Mouse (Mus musculus): ENCODE data around the gene Gm6377. TPM values are rescaled to one million over a fixed set of nuclear protein-coding genes. Genes with fewer than 3 reads are reported as not detected.

Gene Gm6377
- polyA plus RNA-seq (2012; ENCODE audit: insufficient read depth, insufficient read length, missing spikeins), result 2.9 and 4.2 TPM in 2 replicates

DNA sequence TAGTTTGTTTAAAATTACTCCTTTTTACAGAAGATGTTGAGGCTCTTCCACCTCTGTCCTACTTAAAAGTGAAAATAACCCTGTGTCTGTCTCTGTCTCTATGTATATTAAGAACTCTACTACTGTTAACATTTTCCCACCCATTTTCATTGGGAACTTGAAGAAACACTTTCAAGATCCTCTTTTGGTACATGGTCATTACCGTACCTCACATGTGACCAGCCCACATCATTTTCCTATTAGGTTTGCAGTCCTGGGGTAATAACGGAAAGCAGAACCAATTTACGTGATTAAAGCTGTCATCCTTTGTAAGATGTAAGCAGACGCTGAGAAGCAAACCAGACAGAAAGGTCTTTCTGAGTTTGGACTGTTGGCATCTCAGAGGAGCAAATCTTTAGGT, at the start of gene Gm6377:
TSS of gene Gm6377 (plus strand) at position 289 of the 400 bp plus-strand sequence.
- peak within 1 kb of the TSS; percentile 10; the same call in 1 of the 2 replicates for H3K4me3 ChIP-seq (ENCODE audit: insufficient read depth, low read length)
- TF ChIP-seq POLR2A (IDR thresholded peaks at IDR 0.05; ENCODE audit: borderline replicate concordance, low read depth, low read length) (no peak), CTCF (IDR thresholded peaks at IDR 0.05; ENCODE audit: low read depth, low read length) (no peak)

DNA sequence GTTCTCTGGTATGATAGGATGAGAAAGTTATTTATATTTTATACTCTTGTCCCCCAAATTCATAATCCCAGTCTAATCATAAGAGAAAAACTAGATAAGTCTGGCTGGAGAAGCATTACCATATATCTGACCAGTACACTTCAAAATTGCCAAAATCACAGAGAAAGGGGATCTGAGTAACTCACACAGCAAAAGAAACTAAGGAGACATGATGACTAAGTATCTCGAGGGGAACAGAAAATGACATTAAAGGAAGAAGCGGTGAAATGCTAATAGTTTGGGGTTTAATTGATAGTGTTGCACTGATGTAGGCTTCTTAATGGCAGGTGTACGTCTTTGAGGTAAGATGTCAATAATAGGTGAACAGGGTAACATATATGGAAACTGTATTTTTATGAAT, 49.4 kb upstream of the Gm6377 start:
- Histone ChIP-seq H3K4me1 (ENCODE audit: control insufficient read depth, insufficient read depth, low read length) (peaks cover 28% of the 10 kb centered on the region), H3K4me3 (ENCODE audit: insufficient read depth, low read length) (no peak overlapping the region), H3K27ac (ENCODE audit: insufficient read depth, low read depth, low read length) (no peak overlapping the region)
- TF ChIP-seq CTCF (IDR thresholded peaks at IDR 0.05; ENCODE audit: low read depth, low read length) (no peak), POLR2A (IDR thresholded peaks at IDR 0.05; ENCODE audit: borderline replicate concordance, low read depth, low read length) (no peak)

More for the DNA sequence above, at the start of gene Gm6377:
- H3K27ac ChIP-seq (ENCODE audit: insufficient read depth, low read depth, low read length), result peak within 1 kb of the TSS; percentile 12; the same call in 1 of the 2 replicates
- H3K4me1 ChIP-seq (ENCODE audit: control insufficient read depth, insufficient read depth, low read length), result peaks cover 4% of the 10 kb centered on the region

- Histone ChIP-seq H3K4me1 (ENCODE audit: control insufficient read depth, insufficient read depth, low read length) (peaks cover 18% of the 10 kb centered on the region), H3K4me3 (ENCODE audit: insufficient read depth, low read length) (no peak overlapping the region), H3K27ac (ENCODE audit: insufficient read depth, low read depth, low read length) (peak overlapping the region; percentile 58)
- TF ChIP-seq CTCF (IDR thresholded peaks at IDR 0.05; ENCODE audit: low read depth, low read length) (no peak), POLR2A (IDR thresholded peaks at IDR 0.05; ENCODE audit: borderline replicate concordance, low read depth, low read length) (no peak)
These were observed 45.3 kb upstream of the Gm6377 start for GRCm38 (mm10) chrX:109151228-109151627.

GRCm38 (mm10) chrX:109160326-109160725, 36.2 kb upstream of the Gm6377 start:
- no peaks in the 10 kb centered on the region for H3K4me1 ChIP-seq (ENCODE audit: control insufficient read depth, insufficient read depth, low read length)
- no peak for TF ChIP-seq CTCF (IDR thresholded peaks at IDR 0.05; ENCODE audit: low read depth, low read length)
- no peak for TF ChIP-seq POLR2A (IDR thresholded peaks at IDR 0.05; ENCODE audit: borderline replicate concordance, low read depth, low read length)
- no peak overlapping the region for H3K4me3 ChIP-seq (ENCODE audit: insufficient read depth, low read length)

GRCm38 (mm10) chrX:109160901-109161300, 35.7 kb upstream of the Gm6377 start:
- no peak overlapping the region for H3K27ac ChIP-seq (ENCODE audit: insufficient read depth, low read depth, low read length)
- H3K4me1 ChIP-seq (ENCODE audit: control insufficient read depth, insufficient read depth, low read length), result no peaks in the 10 kb centered on the region
- TF ChIP-seq CTCF (IDR thresholded peaks at IDR 0.05; ENCODE audit: low read depth, low read length) (no peak), POLR2A (IDR thresholded peaks at IDR 0.05; ENCODE audit: borderline replicate concordance, low read depth, low read length) (no peak)
- H3K4me3 ChIP-seq (ENCODE audit: insufficient read depth, low read length), result no peak overlapping the region

More at GRCm38 (mm10) chrX:109160326-109160725, 36.2 kb upstream of the Gm6377 start:
- H3K27ac ChIP-seq (ENCODE audit: insufficient read depth, low read depth, low read length), result no peak overlapping the region

DNA sequence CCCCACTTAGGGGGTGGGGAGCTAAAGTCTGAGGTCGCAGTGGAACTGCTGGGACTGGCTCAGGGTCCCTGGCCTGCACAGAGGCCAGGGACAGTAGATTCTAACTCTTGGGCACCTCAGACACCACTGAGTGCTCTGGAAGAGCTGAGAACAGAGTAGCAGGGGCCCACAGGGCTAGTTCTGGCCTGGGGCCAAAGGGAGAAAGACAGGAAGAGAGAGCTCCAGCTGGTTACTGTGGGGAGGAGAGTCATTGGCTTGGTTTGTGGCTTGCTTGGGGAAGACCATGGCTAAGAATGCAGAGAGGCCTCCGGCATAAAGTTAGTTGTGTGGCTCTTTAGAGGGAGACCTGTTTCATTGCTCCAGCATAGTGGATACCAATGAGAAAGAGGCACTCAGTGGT, 21.5 kb upstream of the Gm6377 start:
- peak overlapping the region; percentile 6; the same call in 1 of the 2 replicates for H3K27ac ChIP-seq (ENCODE audit: insufficient read depth, low read depth, low read length)
- peaks cover 11% of the 10 kb centered on the region for H3K4me1 ChIP-seq (ENCODE audit: control insufficient read depth, insufficient read depth, low read length)
- no peak overlapping the region for H3K4me3 ChIP-seq (ENCODE audit: insufficient read depth, low read length)
- TF ChIP-seq POLR2A (IDR thresholded peaks at IDR 0.05; ENCODE audit: borderline replicate concordance, low read depth, low read length), result no peak
- no peak for TF ChIP-seq CTCF (IDR thresholded peaks at IDR 0.05; ENCODE audit: low read depth, low read length)

- H3K27ac ChIP-seq (ENCODE audit: insufficient read depth, low read depth, low read length), result peak overlapping the region; percentile 6; the same call in 1 of the 2 replicates
These were observed 21.1 kb upstream of the Gm6377 start for GRCm38 (mm10) chrX:109175470-109175869.

GRCm38 (mm10) chrX:109184706-109185478, 11.7 kb upstream of the Gm6377 start:
- TF ChIP-seq POLR2A (IDR thresholded peaks at IDR 0.05; ENCODE audit: borderline replicate concordance, low read depth, low read length), result no peak
- no peak for TF ChIP-seq CTCF (IDR thresholded peaks at IDR 0.05; ENCODE audit: low read depth, low read length)
- H3K27ac ChIP-seq (ENCODE audit: insufficient read depth, low read depth, low read length), result no peak overlapping the region
- H3K4me3 ChIP-seq (ENCODE audit: insufficient read depth, low read length), result no peak overlapping the region

More at GRCm38 (mm10) chrX:109175470-109175869, 21.1 kb upstream of the Gm6377 start:
- Histone ChIP-seq H3K4me3 (ENCODE audit: insufficient read depth, low read length) (no peak overlapping the region), H3K4me1 (ENCODE audit: control insufficient read depth, insufficient read depth, low read length) (peaks cover 11% of the 10 kb centered on the region)
- no peak for TF ChIP-seq POLR2A (IDR thresholded peaks at IDR 0.05; ENCODE audit: borderline replicate concordance, low read depth, low read length)
- TF ChIP-seq CTCF (IDR thresholded peaks at IDR 0.05; ENCODE audit: low read depth, low read length), result no peak

DNA sequence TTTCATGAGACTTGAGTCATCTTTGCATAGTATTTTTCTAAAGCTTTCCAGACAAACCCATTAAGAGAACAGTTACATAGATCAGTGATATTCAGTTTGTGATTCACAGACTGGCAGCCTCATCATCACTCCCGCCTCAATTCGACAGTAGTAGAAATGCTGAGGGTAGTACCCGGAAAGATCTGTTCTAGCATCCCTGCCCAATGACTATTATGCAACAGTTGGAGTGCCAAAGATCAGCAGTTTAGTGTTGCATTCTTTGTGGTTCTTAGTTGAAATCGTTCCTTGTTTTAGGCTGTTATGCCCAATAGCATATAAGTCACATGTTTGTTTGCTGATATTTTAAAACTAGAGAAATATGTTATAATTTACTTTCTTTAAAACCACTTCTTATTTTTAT, 6.9 kb upstream of the Gm6377 start:
- Histone ChIP-seq H3K27ac (ENCODE audit: insufficient read depth, low read depth, low read length) (no peak overlapping the region), H3K4me1 (ENCODE audit: control insufficient read depth, insufficient read depth, low read length) (peaks cover 9% of the 10 kb centered on the region), H3K4me3 (ENCODE audit: insufficient read depth, low read length) (no peak overlapping the region)
- TF ChIP-seq POLR2A (IDR thresholded peaks at IDR 0.05; ENCODE audit: borderline replicate concordance, low read depth, low read length), result no peak
- TF ChIP-seq CTCF (IDR thresholded peaks at IDR 0.05; ENCODE audit: low read depth, low read length), result no peak

More at GRCm38 (mm10) chrX:109184706-109185478, 11.7 kb upstream of the Gm6377 start:
- H3K4me1 ChIP-seq (ENCODE audit: control insufficient read depth, insufficient read depth, low read length), result peaks cover 2% of the 10 kb centered on the region; the same call in 1 of the 2 replicates

DNA sequence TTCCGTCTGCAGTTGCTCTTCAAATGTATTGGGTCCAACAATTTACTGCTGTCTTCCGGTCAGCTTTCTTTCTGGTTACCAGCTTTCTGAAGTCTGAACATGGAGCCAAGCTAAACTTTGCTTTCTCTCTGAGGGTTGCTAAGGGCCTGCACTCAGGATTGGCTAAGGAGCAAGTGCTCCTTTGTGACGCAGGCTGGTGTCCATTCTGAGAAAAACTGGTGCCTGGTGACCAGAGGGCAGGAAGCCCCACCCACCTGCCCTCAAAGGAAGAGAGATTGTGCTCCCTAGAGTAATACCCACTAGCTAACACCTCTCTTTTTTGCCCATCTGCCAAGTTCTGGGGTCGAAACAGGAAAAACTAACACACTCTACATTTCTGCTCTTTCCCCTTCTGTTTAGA, 5.6 kb upstream of the Gm6377 start:
- H3K27ac ChIP-seq (ENCODE audit: insufficient read depth, low read depth, low read length), result peak overlapping the region; percentile 89
- TF ChIP-seq POLR2A (IDR thresholded peaks at IDR 0.05; ENCODE audit: borderline replicate concordance, low read depth, low read length), result no peak
- no peak for TF ChIP-seq CTCF (IDR thresholded peaks at IDR 0.05; ENCODE audit: low read depth, low read length)
- peaks cover 8% of the 10 kb centered on the region for H3K4me1 ChIP-seq (ENCODE audit: control insufficient read depth, insufficient read depth, low read length)
- no peak overlapping the region for H3K4me3 ChIP-seq (ENCODE audit: insufficient read depth, low read length)

All from bone marrow macrophage, adult 2 months (primary cell).